Mouse (Mus musculus) right cerebral cortex, postnatal 4 days (tissue): ENCODE measurements around the gene Gm11172.
"Not testable (repeated sequence)": the region's sequence is repeated elsewhere in the genome, so short reads cannot be mapped to it uniquely, and the experiment has no call there.

Experiments used
- DNase-seq: peaks from one replicate; pipeline ENCODE4 v3.0.0-alpha.2; 2022

Gene Gm11172

GRCm38 (mm10) chr16:10785371-10786231 lies 27.1 kb upstream of the Gm11172 start, which contains the start of gene Socs1:
Socs1 (minus strand) TSS chr16:10785536.
- DNase-seq = peak; percentile 79

- peak; percentile 74 for DNase-seq
These were observed 26.4 kb upstream of the Gm11172 start for GRCm38 (mm10) chr16:10786288-10786687.

DNA sequence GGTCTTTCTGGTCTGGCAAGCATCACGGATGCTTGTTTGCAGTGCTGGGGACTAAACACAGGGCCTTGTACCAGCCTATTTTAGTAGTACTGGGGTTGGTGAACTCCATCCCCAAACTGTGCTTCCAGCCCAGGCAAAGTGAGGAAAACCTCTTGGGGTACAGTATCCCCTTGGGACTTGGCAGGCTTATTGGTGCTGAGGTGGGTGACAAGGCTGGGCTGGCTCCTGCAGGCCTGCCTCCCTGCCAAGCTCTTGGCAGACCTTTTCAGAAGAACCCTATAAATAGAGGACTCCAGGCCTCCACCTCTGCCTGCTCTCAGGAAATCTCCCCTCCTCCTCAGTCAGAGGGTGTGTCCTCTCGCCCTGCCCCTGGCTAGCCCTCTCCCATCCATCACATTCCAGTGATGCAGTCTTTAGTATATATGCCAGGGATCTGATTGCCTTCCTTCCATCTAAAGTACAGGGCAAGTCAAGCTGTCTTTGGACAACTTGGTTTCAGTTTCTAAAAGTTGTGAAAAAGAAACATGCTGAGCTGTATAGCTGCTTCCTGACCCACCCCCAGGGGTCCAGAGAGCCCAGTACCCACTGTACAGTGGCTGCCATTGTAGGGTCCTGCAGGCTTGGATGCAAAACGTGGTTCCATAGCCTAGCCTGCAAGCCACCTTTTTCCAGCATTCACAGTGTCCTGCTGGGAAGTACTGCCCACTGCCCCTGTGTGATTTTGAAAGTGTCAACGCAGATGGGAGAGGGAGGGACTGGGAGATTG lies 25.8 kb upstream of the Gm11172 start:
- no peak for DNase-seq

GRCm38 (mm10) chr16:10787548-10788058 lies 25.1 kb upstream of the Gm11172 start:
- DNase-seq = no peak

DNA sequence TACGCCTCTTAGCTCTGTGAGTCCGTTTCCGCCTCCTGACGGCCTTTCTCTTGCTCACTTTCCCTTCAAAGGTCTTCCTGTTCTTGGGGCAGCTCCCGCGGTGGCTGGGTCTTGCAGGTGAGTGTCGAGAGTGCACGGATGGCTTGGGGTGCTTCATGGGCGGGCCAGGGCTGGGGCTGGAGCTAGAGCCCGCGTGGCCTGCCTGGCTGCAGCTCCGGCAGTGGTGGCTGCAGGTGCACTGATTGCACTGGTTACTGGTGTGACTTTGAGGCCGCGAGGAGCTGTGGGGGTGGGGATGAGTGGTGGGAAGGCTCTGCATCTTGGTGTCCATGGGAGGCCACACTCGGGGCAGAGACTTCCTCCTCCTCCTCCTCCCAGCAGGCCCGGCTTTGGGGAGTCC lies 24.4 kb upstream of the Gm11172 start, which contains the start of gene Tnp2:
Gene Tnp2 (minus strand): TSS at position 390 of the 400 bp plus-strand sequence.
- no peak for DNase-seq

GRCm38 (mm10) chr16:10788866-10789265 lies 23.8 kb upstream of the Gm11172 start:
- no peak for DNase-seq

DNA sequence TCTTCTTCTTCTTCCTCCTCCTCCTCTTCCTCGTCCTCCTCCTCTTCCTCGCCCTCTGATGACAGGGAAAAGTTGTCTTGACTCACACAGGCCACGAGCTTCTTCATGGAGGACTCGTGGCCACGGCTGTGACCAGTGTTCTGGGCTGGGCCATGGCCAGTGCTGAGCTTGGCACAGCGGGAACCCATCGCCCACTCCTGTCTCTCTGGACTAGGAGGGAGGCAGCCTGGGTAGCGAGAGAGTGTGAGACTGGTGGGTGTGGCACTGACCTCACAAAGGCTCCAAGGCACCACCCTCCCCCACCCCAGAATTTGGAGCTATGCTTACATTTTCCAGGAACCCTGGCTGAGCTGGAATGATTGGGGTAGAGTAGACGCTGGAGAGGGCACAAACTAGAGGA lies 22.0 kb upstream of the Gm11172 start, which contains the start of gene Prm3:
Gene Prm3 (minus strand): TSS at position 213 of the 400 bp plus-strand sequence.
- no peak for DNase-seq

DNA sequence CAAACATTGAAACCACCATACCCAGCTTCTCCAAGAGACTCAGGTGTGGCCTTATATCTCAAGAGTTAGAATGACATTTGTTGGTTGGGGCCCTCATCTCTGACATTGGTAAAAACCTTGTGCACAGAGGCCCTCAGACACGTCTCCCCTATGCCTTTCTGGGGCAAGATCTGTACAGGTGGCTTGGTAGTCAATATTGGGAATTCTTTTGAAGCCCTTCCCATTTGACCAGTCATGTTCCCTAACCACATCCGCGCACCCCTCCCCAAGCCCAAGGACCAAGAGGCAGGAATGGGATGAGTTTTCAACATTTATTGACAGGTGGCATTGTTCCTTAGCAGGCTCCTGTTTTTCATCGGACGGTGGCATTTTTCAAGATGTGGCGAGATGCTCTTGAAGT lies 16.7 kb upstream of the Gm11172 start, which contains the start of gene Prm2:
Gene Prm2 (minus strand): TSS at position 101 of the 400 bp plus-strand sequence.
- DNase-seq = no peak

DNA sequence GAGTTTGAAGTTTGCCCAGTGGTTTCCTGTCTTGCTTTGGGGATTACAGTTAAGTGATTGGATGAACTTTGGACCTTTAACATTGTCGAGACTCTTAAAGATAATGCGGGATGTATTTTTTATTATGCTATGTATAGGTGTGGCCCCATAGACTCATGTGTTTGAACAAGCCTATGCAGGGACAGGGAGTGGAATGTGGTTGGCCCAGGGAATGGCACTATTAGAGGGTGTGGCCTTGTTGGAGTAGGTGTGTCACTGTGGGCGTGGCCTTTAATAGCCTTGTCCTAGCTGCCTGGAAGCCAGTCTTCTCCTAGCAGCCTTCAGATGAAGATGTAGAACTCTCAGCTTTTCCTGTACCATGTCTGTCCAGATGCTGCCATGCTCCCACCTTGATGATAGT lies 10.3 kb upstream of the Gm11172 start:
- not testable (repeated sequence) for DNase-seq

DNA sequence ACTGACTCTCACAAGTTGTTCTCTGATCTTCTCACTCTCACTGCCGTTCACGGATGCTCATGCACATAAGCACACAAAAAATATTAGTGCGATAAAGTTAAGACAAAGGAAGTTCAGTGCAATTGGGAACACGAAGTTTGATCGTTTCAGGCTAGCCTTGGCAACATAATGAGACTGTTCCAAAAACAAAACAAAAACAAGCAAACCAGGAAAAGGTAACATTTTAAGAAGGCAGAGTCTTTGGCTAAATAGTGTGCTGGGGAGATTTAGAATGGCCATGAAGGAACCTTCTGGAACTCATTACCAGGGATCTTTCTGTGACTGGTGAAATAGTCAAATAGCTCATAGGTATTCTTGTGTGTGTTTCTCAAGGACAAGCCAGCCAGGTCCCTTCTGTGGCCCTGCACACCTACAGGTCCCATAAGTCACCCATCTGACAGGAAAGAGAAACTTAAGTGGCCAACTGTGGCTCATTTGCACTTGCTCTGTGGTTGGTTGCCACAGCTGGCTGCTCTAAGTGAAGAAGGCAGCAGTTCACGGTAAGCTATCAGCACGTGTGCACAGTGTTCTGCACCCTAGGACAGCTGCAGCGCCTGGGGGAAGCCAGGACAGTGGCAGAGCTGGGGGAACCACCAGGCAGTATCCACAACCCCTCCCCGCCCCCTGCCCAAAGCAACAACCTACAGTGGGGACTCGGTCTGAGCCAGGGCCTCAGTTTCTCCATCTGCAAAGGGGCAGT lies 6.8 kb upstream of the Gm11172 start, which contains the start of gene Prm1:
Gene Prm1 (minus strand): TSS at position 51 of the 739 bp plus-strand sequence.
- DNase-seq = no peak

DNA sequence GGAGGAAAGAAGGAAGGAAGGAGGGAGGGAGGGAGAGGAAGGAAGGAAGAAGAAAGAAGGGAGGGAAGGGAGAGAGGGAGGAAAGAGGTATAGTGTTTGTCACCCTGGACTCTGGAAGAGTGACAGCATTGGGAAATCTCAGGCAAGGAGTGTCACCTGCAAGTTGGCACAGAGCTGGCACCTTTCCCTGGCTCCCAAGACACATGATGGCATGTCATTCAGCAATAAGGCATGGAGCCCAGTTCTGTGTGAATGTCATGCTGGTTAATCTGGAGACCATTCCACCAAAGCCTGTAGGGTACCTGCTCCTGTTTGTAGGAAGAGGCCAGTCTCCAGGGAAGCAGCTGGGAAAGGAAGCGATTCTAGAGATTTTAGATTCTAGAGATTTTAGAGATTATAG lies 2.3 kb upstream of the Gm11172 start:
- DNase-seq = no peak

DNA sequence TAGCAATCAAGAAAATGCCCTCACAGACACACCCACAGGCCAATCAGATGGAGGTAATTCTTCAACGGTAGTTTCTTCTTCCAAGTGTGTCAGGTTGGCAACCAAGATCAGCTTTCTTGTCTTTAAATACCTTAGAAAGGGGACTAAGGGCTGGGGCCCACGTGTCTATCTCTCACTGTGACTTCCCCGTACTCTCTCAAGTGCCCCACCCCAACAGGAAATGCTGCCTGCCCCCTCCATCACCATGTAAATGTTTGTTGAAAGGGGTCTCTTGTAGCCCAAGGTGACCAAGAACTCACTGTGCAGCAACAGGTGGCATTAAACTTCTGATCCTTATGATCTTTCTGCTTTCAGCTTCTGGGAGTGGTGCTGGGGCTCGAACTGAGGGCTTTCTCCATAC lies 1.0 kb downstream of the Gm11172 start:
- DNase-seq = no peak

- DNase-seq = no peak
These were observed 2.1 kb downstream of the Gm11172 start for GRCm38 (mm10) chr16:10814864-10815263.

DNA sequence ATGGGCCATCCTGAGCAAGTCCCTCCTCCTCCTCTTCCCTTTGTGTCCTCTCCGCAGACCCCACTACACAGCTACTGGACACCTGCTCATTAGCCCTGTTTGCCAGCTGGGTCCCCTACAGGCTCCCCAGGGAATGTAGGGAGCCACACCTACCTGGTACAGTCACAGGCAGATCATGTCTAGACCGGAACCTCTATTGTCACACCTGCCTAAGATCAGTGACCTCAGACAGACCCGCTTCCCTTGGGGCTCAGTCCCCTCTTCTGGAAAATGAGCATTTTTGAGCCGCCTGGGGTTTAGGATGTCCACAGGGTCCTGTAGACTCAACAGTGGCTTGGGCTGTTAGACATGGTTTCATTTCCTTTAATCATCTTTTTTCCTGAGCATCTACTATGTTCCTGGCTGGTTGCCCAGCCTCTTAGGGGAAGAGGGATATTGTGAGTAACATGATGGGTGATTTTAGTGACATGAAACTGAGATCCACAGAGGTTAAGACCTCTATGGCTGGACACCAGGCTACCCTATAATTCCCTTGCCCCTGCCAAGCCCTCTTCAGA lies 5.9 kb downstream of the Gm11172 start:
- DNase-seq = no peak

DNA sequence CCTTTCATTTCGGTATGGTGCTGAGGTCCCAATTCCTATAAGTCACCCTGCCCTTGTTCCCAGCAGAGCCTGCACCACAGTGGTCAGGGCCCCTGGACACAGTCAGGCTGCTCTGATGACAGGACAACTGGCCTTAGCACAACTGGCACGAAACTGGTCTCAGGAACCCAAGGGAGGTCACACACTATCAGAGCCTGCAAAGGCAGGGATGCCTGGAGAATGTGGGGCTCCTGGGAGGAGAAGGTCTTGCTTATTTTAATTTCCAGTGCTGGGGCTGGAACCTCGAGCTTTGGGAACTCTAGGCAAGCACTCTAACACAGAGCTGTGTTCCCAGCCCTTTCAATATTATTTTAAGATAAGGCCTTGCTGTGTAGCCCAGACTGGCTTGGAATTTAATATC lies 7.3 kb downstream of the Gm11172 start:
- DNase-seq = no peak

GRCm38 (mm10) chr16:10821387-10821786 lies 8.7 kb downstream of the Gm11172 start:
- DNase-seq = no peak

- DNase-seq = no peak
These were observed 11.8 kb downstream of the Gm11172 start for GRCm38 (mm10) chr16:10824536-10824935.

DNA sequence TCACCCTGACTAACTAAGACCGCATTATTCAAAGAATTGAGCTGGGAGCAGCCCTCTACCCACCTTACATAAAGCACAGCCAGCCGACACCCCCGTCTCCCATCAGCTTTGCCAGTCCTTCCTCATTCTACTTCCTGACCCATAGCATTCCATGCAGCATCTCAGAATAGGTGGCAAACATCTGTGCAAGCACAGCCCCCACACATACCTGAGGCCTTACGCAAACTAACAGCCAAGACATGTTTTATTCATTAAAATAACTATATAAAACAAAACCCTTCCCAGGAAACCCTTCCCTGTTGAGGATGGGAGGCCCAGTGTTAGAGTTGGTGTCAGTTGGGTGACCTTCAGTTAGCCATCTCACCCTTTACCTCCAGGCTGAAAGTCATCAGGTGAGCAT lies 13.1 kb downstream of the Gm11172 start:
- no peak for DNase-seq

DNA sequence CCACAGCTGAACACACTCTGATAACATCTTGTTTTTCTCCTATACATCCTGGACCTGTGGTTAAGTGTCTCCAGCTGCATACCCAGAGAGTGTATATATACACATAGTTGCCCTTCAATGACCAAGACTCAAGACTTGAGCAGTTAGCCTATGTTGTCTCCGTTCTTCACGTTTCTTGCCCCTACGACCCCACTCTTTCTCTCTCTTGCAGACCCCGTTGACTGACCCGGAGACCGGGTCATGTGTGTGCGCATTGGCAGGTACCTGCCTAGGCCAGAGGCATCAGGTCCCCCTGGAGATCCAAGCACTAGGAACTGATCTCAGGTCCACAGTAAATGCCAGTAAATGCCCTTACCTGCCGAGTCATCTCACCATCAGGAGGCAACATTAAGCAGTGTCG lies 14.6 kb downstream of the Gm11172 start:
- DNase-seq = no peak

DNA sequence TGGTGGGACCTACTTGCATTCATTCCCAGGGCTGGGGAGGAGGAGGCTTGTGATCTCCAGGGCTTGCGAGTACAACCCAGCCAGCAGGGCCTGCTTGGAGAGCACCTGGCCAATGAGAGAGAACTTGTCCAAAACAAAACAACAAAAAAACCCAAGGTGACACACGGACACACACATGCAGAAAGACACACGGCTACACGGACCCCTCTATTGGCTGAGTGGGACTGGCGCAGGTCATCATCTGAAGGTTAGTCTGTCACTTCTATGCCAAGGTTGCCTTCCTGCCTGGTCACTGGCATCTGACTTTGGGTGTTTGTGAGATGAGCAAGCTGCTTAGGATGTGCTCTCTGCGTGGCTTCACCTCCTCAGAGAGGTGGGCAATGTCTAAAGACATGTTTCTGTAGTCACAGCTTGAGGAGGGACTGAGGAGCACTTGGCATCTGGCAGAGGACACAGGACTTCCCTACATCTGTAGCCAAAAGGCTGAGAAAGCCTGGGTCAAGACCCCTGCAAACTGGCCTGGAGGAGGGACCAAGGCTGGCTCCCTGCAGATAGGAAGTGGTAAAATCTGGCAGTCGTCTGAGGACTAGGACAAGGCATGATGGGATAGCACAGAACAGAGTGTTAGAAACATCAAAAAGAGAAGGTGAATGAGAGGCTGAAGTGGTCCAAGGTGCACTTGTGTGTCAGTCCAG lies 15.2 kb downstream of the Gm11172 start:
- no peak for DNase-seq

GRCm38 (mm10) chr16:10828461-10828805 lies 15.7 kb downstream of the Gm11172 start:
- DNase-seq = no peak

DNA sequence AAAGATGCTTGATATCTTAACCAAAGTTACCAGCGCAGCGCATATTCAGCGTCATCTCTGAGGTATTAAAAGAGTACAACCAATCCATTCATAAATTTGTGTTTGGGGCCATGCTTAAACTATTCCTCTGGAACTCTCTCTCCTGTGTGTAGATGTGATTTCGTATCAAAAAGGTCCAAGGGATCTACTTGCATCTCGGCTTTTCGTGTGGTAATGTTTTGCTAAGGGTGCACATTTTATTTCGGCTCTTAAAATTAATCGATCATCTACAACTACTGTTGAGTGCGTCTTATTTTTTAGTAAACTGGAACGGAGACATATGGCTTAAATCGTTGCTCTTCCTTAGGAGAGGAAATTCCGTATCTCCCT lies 21.8 kb downstream of the Gm11172 start:
- no peak for DNase-seq
